Mouse (Mus musculus) left cerebral cortex, adult 9 months (tissue): ENCODE measurements at regions not wholly inside any gene's neighbourhood (a gene's known extent, or its start where the extent isn't known, plus 50 kb on each side); places are given as distances from the start of the nearest gene placed in this dataset.
A peak's percentile ranks its signal among the peaks of the same experiment; 100 is the strongest.
"Not testable (repeated sequence)": the region's sequence is repeated elsewhere in the genome, so short reads cannot be mapped to it uniquely, and the experiment has no call there.

Experiments
- DNase-seq, 2 experiments: peaks; one replicate each; pipeline ENCODE4 v3.0.0; 2022; ENCODE audit warnings: low spot score in 2 of 2

- no peak for DNase-seq
Measured at GRCm38 (mm10) chr1:7388627-7389026, 2580.9 kb downstream of the Gm37988 start.

- DNase-seq: no peak
Measured at GRCm38 (mm10) chr1:7393508-7393907, 2585.8 kb downstream of the Gm37988 start.

- DNase-seq: no peak
Measured at GRCm38 (mm10) chr1:7394161-7394560, 2586.5 kb downstream of the Gm37988 start.

DNA sequence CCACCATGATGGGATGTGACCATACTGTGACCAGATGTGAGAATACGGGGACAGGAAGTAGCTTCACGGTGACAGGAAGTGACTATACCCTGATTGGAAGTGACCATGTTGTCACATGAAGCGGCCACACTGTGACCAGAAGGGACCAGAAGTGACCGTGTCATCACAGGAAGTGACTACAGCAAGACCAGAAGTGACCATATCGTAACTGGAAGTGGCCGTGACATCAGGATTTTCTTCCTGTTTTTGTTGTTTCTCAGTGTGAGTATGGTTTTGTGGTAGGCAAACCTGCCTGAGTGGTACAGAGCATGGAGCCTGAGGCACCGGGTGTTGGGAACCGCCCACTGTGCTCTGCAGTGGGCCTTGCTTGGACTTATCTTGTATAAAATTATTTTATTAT, 2587.8 kb downstream of the Gm37988 start:
- DNase-seq: no peak

- DNase-seq: no peak
Measured at GRCm38 (mm10) chr1:7396867-7397806, 2589.4 kb downstream of the Gm37988 start.

- DNase-seq: peak; percentile 96 to 99
Measured at GRCm38 (mm10) chr1:7397807-7398446, 2590.2 kb downstream of the Gm37988 start.

DNA sequence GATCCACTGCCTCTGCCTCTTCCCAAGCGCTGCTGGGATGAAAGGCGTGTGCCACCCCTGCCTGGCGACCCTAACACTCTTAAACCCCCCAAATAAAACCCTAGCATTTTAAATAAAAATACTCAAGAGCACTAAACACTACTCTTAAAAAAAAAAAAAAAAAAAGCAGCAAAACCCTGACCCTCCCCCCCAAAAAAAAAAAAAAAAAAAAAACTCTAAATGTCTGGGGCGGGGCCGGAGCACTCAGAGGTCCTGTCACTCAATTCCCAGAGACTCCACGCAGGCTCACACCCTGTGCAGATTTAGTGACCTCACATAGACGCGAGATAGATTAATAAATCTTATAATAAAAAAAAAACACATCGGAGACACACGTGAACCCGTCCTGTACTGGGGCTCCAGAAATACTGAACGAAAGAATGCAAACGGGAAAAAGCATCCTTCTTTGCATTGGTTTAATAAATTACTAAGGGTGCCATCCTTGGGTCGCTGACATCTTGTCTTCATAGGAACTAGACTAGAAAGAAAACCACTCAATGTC, 2591.1 kb downstream of the Gm37988 start:
- DNase-seq: no peak

- not testable (repeated sequence) for DNase-seq
Measured at GRCm38 (mm10) chr1:7405651-7406050, 2598.0 kb downstream of the Gm37988 start.

DNA sequence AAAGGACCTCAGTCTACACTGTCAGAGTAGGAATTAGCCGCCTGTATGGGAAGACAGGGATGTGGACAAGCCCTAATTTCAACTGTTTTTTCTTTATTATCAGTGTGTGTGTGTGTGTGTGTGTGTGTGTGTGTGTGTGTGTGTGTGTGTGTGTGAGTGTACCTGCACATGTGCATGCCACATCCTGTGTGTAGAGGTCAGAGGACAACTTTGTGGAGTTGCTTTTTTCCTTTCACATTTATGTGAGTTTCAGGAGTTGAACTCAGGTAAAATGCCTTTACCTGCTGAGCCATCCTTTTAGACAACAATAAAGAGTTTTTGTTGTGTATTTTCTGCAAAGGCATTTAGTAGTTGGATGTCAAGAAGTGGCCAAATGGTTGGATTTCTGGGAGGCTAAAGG, 2606.8 kb downstream of the Gm37988 start:
- DNase-seq: no peak

DNA sequence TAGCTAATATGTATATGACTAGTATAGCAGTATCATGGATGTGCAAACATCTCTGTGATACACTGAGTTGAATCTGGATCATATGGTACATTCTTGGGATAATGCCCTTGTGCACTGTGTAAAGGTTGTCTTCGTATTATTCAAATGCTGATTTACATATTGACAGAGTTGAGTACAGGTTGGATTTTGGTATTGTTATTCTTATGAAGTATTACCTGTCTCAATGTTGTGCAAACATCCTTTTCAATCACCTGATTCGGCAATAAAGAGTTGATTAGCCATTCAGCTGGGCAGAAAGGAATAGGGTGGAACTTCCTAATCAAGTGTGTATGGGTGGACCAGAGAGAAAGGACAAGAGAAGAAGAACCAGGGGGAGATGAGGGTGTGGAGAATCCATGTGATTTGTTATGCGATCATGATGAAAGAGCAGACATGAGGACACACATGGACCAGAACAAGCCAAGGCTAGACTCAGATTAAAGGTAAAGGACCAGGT, 2644.0 kb downstream of the Gm37988 start:
- no peak for DNase-seq

DNA sequence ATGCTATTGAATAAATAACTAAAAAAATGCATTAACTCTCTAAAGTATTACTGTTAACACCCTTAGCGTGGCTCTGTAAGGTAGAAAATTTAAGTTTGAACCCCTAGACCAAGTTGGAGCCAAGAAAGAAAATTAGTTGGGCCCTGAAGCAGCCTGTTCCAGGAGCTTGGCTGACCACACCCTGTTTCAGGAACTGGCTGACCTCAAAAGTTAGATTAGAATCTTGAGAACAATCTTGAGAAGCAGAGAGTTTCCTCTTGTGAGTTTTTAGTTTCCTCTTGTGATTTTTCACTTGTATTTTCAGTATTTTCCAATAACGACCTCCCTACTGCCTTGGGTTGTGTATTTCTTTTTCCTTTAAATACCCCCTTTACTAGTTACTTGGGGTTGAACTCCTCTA, 2647.2 kb downstream of the Gm37988 start:
- no peak for DNase-seq

GRCm38 (mm10) chr1:7457895-7458294, 2650.2 kb downstream of the Gm37988 start:
- DNase-seq: no peak

DNA sequence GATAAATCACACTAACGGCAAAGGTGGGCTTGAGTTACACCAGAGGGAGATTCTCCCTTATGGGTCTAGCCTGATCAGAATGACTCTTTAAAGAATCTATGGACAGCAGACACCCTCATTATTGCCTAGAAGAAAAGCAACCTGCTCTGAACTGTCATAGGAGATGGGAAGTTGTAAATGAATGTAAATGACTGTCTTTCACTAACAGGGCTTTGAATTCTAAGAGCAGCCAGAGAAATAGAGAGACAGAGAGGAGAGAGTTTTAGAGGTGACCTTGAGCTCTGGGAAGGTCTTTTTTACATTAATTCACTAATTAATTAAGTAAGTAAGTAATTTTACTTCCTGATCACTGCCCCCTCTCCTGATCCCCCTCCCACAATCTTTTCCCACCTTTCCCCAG, 2686.4 kb downstream of the Gm37988 start:
- DNase-seq: no peak

GRCm38 (mm10) chr1:7499042-7499441, 2691.3 kb downstream of the Gm37988 start:
- no peak for DNase-seq

DNA sequence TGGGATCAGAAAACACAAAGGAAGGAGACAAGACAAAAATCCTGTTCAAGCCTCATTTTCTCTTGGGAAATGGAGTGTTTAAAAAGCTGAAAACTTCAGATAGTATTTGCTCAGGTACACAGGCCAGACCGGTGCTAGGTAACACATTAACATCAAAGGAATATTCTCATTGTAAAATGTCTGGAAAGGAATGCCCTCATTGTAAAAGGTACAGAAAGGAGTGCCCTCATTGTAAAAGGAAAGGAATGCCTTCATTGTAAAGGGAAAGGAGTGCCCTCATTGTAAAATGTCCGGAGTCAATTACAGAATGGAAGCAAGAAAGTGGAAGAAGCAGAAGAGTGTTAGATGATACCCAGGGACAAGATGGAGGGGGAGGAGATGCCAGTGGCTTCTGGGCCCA, 2694.7 kb downstream of the Gm37988 start:
- no peak for DNase-seq

DNA sequence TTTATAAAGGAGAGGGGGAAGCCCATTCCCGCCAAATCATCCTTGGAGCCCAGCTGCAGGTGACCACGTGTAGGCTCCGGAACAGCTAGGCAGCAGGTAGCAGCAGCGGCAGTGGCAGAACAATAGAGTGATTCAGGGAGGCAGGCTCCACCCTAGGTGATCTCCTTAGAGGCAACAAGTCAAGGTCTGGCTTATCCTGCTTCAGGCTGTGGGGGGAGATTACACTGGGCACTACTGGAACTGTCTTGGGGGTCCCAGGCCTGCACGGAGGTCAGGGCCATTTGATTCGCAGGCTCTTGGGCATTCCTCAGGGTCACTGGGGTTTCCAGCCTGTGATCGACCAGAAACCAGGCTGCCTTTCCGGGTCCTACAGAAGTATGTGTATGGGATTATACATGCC, 2711.1 kb downstream of the Gm37988 start:
- no peak for DNase-seq

DNA sequence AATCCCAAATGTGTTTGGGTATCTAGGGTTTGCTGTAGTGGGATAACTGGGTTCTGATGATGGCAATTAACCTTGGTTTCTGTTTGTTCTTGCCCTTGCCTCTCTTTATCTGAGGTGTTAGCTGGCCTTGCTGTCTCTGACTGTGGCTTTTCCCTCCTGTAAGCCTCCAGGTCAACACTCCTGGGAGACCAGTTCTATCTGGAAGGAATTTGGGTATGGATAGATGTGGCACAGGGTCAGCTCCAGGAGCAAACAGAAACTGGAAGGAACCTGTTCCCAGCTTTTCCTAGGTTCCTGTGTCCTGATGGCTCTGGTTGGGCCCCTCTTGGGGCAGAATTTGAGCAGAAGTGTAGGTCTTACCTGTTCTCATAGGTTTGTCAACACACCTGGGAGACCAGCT, 2725.8 kb downstream of the Gm37988 start:
- no peak for DNase-seq

DNA sequence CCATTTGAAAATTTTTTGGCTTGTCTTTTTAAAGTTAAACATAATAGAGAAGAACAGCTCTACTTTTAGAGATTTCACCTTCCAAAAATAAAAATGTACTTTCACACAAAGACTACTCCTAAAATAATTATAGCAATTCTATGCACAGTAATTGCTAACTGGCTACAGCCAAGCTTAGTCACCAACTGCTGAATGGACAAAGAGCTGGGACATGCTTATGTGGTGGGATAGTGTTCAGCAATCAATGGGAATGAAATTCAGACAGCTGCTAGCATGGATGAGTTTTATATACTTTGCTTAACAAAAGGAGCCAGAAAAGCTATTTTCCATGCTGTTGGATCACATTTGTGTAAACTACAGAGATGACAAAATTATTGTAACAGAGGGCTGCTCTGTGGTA, 2727.5 kb downstream of the Gm37988 start:
- peak; percentile 5 to 35 for DNase-seq

- peak in 1 of 2 experiments; percentile 4 for DNase-seq
Measured at GRCm38 (mm10) chr1:7543492-7543891, 2735.8 kb downstream of the Gm37988 start.

- no peak for DNase-seq
Measured at GRCm38 (mm10) chr1:7548261-7548660, 2740.6 kb downstream of the Gm37988 start.

GRCm38 (mm10) chr1:7574787-7575186, 2767.1 kb downstream of the Gm37988 start:
- no peak for DNase-seq

DNA sequence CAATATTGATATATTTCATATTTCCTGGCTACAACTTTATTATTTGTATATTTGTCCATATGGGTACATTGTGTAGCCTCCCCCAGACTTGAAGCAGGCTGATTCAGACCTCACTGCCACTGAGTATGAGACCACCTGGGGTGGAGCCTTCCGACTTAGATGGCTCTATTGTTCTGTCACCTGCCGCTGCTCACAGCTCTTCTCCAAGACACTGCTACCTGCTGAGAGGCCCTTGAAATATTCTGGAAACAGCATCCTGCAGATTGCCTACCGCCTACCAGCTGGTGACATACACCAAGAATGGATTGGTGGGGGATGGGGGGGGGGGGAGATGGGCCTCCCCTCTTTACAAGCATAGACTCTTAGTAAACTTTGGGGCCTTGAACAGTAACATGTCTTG, 2778.7 kb downstream of the Gm37988 start:
- no peak for DNase-seq

DNA sequence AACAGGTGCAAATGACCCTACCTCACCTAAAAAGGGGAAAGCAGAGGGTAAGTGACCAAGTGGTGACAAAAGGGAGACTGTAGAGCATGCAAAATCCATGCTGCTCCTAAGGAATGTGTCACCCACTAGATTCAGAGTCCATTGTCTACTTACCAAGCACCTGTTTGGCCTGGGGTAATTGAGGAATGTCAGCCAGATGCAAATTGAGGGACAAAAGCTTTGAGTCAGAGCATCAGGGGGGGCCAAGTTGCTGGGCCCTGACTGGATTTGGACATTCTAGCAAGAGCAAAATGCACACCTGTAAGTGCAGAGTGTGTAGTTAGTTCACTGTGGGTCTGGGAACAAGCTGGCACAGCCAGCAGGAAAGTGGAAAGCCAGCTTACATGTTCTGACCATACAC, 2783.6 kb downstream of the Gm37988 start:
- no peak for DNase-seq
